Mouse (Mus musculus): ENCODE data around the gene Pnrc2.

DNA sequence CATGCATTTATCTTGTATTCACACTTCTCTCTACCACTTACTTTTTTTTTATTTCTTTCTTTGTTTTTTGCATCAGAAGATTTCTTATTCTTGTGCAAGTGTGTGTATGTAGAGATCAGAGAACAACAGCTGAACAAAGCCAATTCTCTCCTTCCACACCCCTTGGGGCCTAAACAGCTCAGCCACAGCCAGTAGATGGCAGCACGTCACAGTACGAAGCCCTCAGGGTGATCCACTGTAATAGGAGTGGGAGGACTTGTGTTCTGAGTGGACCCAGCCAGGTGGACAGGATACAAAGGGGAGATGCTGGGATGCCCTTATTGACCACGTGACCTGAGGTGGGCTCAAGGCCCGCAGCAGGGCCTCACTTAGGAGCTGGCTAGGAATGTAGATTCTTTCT lies 16.2 kb upstream of the Pnrc2 start:
- TF ChIP-seq CTCF (IDR thresholded peaks at IDR 0.05; ENCODE audit: insufficient read depth, low read depth, low read length) (peak; percentile 47), POLR2A (IDR thresholded peaks at IDR 0.05; ENCODE audit: insufficient read depth, low read depth, low read length) (no peak)

Data from olfactory bulb, adult 2 months (tissue).